Mouse (Mus musculus) heart, embryonic 11.5 days (tissue): ENCODE measurements around the gene Il16. TPM values are rescaled to one million over a fixed set of nuclear protein-coding genes. Genes with fewer than 3 reads are reported as not detected.
A peak's percentile ranks its signal among the peaks of the same experiment; 100 is the strongest.

Experiments used
- ATAC-seq: fragments of 200-750 bp; cut with Nextera tagmentation; replicated peaks from 2 replicates; pipeline ENCODE4 v1.8.0; 2017; ENCODE audit warnings: moderate library complexity; ENCODE audit not compliant: insufficient number of reproducible peaks, low FRiP score, low TSS enrichment
- H3K27ac ChIP-seq: fragments of 300-500 bp; sonication (generic); 2 replicates; pipeline ENCODE4 v1.5.1; 2014; ENCODE audit warnings: mild to moderate bottlenecking, low read depth, low read length
- H3K27me3 ChIP-seq: fragments of 300-500 bp; sonication (generic); 2 replicates; pipeline ENCODE4 v1.6.1; 2014; ENCODE audit warnings: mild to moderate bottlenecking, low read length, mixed read lengths; ENCODE audit not compliant: control insufficient read depth, insufficient read depth
- H3K36me3 ChIP-seq: fragments of 300-500 bp; sonication (generic); 2 replicates; pipeline ENCODE4 v1.6.1; 2014; ENCODE audit warnings: mild to moderate bottlenecking, low read length, moderate library complexity, mixed read lengths; ENCODE audit not compliant: control insufficient read depth, insufficient read depth
- H3K4me1 ChIP-seq: fragments of 300-500 bp; sonication (generic); 2 replicates; pipeline ENCODE4 v1.6.1; 2014; ENCODE audit warnings: low read length; ENCODE audit not compliant: control insufficient read depth, insufficient read depth
- H3K4me2 ChIP-seq: fragments of 300-500 bp; sonication (generic); 2 replicates; pipeline ENCODE4 v1.6.1; 2014; ENCODE audit warnings: mild to moderate bottlenecking, moderate library complexity
- H3K4me3 ChIP-seq: fragments of 300-500 bp; sonication (generic); 2 replicates; pipeline ENCODE4 v1.5.1; 2014; ENCODE audit warnings: low read depth, low read length
- H3K9ac ChIP-seq: fragments of 300-500 bp; sonication (generic); 2 replicates; pipeline ENCODE4 v1.6.1; 2014; ENCODE audit warnings: mild to moderate bottlenecking, low read depth, low read length, moderate library complexity
- H3K9me3 ChIP-seq: fragments of 300-500 bp; sonication (generic); replicated peaks from 2 replicates; pipeline ENCODE4 v1.6.1; 2016; ENCODE audit warnings: low read length; ENCODE audit not compliant: control insufficient read depth
- WGBS: fragments of 180-500 bp; shearing (Covaris S2); extraction: QIAGEN DNeasy Blood & Tissue Kit; methylation state at CpG from one replicate; pipeline ENCODE4 v1.1.7; 2014; ENCODE audit not compliant: insufficient replicate concordance; 5-methylcytosine and 5-hydroxymethylcytosine counted together
- polyA plus RNA-seq: library from polyadenylated mRNA; unstranded; fragments of >200 nt; fragmentation: Nextera tagmentation; extraction: Ambion mirVana; gene quantifications from 2 replicates; pipeline ENCODE4 v1.2.1, GENCODE M21; 2014

Il16 gene
- polyA plus RNA-seq, 1 experiment from 2014 or later: 2.1 TPM

- no peak overlapping the region for H3K9ac ChIP-seq
- no peak overlapping the region for H3K4me3 ChIP-seq
- ATAC-seq: no peak
- no peaks in the 10 kb centered on the region for H3K36me3 ChIP-seq
- no peak overlapping the region for H3K27ac ChIP-seq
- WGBS: 60% methylated on average over 3 of the region's 3 CpGs
- H3K9me3 ChIP-seq: no peaks in the 10 kb centered on the region
- no peaks in the 10 kb centered on the region for H3K4me1 ChIP-seq
- H3K4me2 ChIP-seq: no peak overlapping the region
- no peaks in the 10 kb centered on the region for H3K27me3 ChIP-seq
Observed at GRCm38 (mm10) chr7:83763674-83764073, 18.1 kb upstream of the Il16 start.

GRCm38 (mm10) chr7:83762336-83762735, 16.8 kb upstream of the Il16 start:
- H3K4me3 ChIP-seq: no peak overlapping the region
- no peak for ATAC-seq
- H3K4me2 ChIP-seq: no peak overlapping the region
- H3K27ac ChIP-seq: no peak overlapping the region
- WGBS: 81% methylated on average over 5 of the region's 5 CpGs
- no peaks in the 10 kb centered on the region for H3K9me3 ChIP-seq
- no peaks in the 10 kb centered on the region for H3K4me1 ChIP-seq
- H3K36me3 ChIP-seq: no peaks in the 10 kb centered on the region
- H3K9ac ChIP-seq: no peak overlapping the region
- H3K27me3 ChIP-seq: no peaks in the 10 kb centered on the region

- ATAC-seq: no peak
- no peak overlapping the region for H3K4me2 ChIP-seq
- no peak overlapping the region for H3K9ac ChIP-seq
- no peaks in the 10 kb centered on the region for H3K27me3 ChIP-seq
- no peaks in the 10 kb centered on the region for H3K9me3 ChIP-seq
- no peaks in the 10 kb centered on the region for H3K36me3 ChIP-seq
- no peaks in the 10 kb centered on the region for H3K4me1 ChIP-seq
- 67% methylated on average over 1 of the region's 1 CpGs for whole genome bisulfite sequencing
- no peak overlapping the region for H3K4me3 ChIP-seq
- no peak overlapping the region for H3K27ac ChIP-seq
Observed at GRCm38 (mm10) chr7:83751055-83751454, 5.5 kb upstream of the Il16 start.

GRCm38 (mm10) chr7:83748405-83748804, 2.9 kb upstream of the Il16 start:
- Histone ChIP-seq H3K4me2 (no peak overlapping the region), H3K27me3 (no peaks in the 10 kb centered on the region), H3K9ac (no peak overlapping the region), H3K4me1 (peaks cover 9% of the 10 kb centered on the region; the same call in 1 of the 2 replicates), H3K9me3 (no peaks in the 10 kb centered on the region), H3K36me3 (no peaks in the 10 kb centered on the region), H3K27ac (no peak overlapping the region), H3K4me3 (no peak overlapping the region)
- WGBS: 55% methylated on average over 1 of the region's 1 CpGs
- no peak for ATAC-seq

- Histone ChIP-seq H3K4me3 (no peak overlapping the region), H3K27me3 (no peaks in the 10 kb centered on the region), H3K9ac (no peak overlapping the region), H3K9me3 (no peaks in the 10 kb centered on the region), H3K27ac (0 out of 2 replicates have a peak overlapping the region, but pooled peaks have one; percentile 7), H3K36me3 (no peaks in the 10 kb centered on the region), H3K4me1 (peaks cover 9% of the 10 kb centered on the region; the same call in 1 of the 2 replicates), H3K4me2 (peak overlapping the region; percentile 43)
- WGBS: 55% methylated on average over 8 of the region's 8 CpGs
- no peak for ATAC-seq
Observed at GRCm38 (mm10) chr7:83746107-83746687, 671 bp upstream of the Il16 start.

- Histone ChIP-seq H3K4me3 (0 out of 2 replicates have a peak overlapping the region, but pooled peaks have one; percentile 6), H3K9ac (no peak overlapping the region), H3K36me3 (no peaks in the 10 kb centered on the region), H3K4me1 (peaks cover 14% of the 10 kb centered on the region), H3K4me2 (peak overlapping the region; percentile 43), H3K9me3 (no peaks in the 10 kb centered on the region), H3K27me3 (no peaks in the 10 kb centered on the region), H3K27ac (no peak overlapping the region)
- WGBS: 58% methylated on average over 9 of the region's 9 CpGs
- no peak for ATAC-seq
Observed at GRCm38 (mm10) chr7:83745065-83745412, 487 bp downstream of the Il16 start.

- no peak overlapping the region for H3K4me2 ChIP-seq
- no peak for ATAC-seq
- H3K27me3 ChIP-seq: no peaks in the 10 kb centered on the region
- no peak overlapping the region for H3K4me3 ChIP-seq
- WGBS: 80% methylated on average over 4 of the region's 4 CpGs
- H3K4me1 ChIP-seq: peaks cover 14% of the 10 kb centered on the region
- no peak overlapping the region for H3K27ac ChIP-seq
- no peaks in the 10 kb centered on the region for H3K9me3 ChIP-seq
- no peak overlapping the region for H3K9ac ChIP-seq
- H3K36me3 ChIP-seq: no peaks in the 10 kb centered on the region
Observed at GRCm38 (mm10) chr7:83744250-83744649, 1.3 kb downstream of the Il16 start.

GRCm38 (mm10) chr7:83742690-83743089, 2.8 kb downstream of the Il16 start:
- no peak overlapping the region for H3K4me3 ChIP-seq
- ATAC-seq: no peak
- peaks cover 22% of the 10 kb centered on the region for H3K4me1 ChIP-seq

GRCm38 (mm10) chr7:83742026-83742425, 3.5 kb downstream of the Il16 start:
- peaks cover 22% of the 10 kb centered on the region for H3K4me1 ChIP-seq
- no peak overlapping the region for H3K4me2 ChIP-seq
- ATAC-seq: no peak
- no peaks in the 10 kb centered on the region for H3K27me3 ChIP-seq
- no peak overlapping the region for H3K4me3 ChIP-seq
- no peaks in the 10 kb centered on the region for H3K9me3 ChIP-seq
- H3K27ac ChIP-seq: no peak overlapping the region
- H3K36me3 ChIP-seq: no peaks in the 10 kb centered on the region
- WGBS: 75% methylated on average over 2 of the region's 2 CpGs
- H3K9ac ChIP-seq: no peak overlapping the region

More at GRCm38 (mm10) chr7:83742690-83743089, 2.8 kb downstream of the Il16 start:
- Histone ChIP-seq H3K4me2 (no peak overlapping the region), H3K9me3 (no peaks in the 10 kb centered on the region), H3K9ac (no peak overlapping the region), H3K36me3 (no peaks in the 10 kb centered on the region), H3K27me3 (no peaks in the 10 kb centered on the region), H3K27ac (no peak overlapping the region)
- 57% methylated on average over 3 of the region's 3 CpGs for WGBS
